Mouse (Mus musculus) heart, embryonic 11.5 days (tissue): Measurements from ENCODE around the gene Gh. TPM values are rescaled to one million over a fixed set of nuclear protein-coding genes. Genes with fewer than 3 reads are reported as not detected.

Experiments used
- ATAC-seq: fragments of 200-750 bp; cut with Nextera tagmentation; replicated peaks from 2 replicates; pipeline ENCODE4 v1.8.0; 2017; ENCODE audit warnings: moderate library complexity; ENCODE audit not compliant: insufficient number of reproducible peaks, low FRiP score, low TSS enrichment
- H3K27ac ChIP-seq: fragments of 300-500 bp; sonication (generic); 2 replicates; pipeline ENCODE4 v1.5.1; 2014; ENCODE audit warnings: mild to moderate bottlenecking, low read depth, low read length
- H3K27me3 ChIP-seq: fragments of 300-500 bp; sonication (generic); 2 replicates; pipeline ENCODE4 v1.6.1; 2014; ENCODE audit warnings: mild to moderate bottlenecking, low read length, mixed read lengths; ENCODE audit not compliant: control insufficient read depth, insufficient read depth
- H3K36me3 ChIP-seq: fragments of 300-500 bp; sonication (generic); 2 replicates; pipeline ENCODE4 v1.6.1; 2014; ENCODE audit warnings: mild to moderate bottlenecking, low read length, moderate library complexity, mixed read lengths; ENCODE audit not compliant: control insufficient read depth, insufficient read depth
- H3K4me1 ChIP-seq: fragments of 300-500 bp; sonication (generic); 2 replicates; pipeline ENCODE4 v1.6.1; 2014; ENCODE audit warnings: low read length; ENCODE audit not compliant: control insufficient read depth, insufficient read depth
- H3K4me2 ChIP-seq: fragments of 300-500 bp; sonication (generic); 2 replicates; pipeline ENCODE4 v1.6.1; 2014; ENCODE audit warnings: mild to moderate bottlenecking, moderate library complexity
- H3K4me3 ChIP-seq: fragments of 300-500 bp; sonication (generic); 2 replicates; pipeline ENCODE4 v1.5.1; 2014; ENCODE audit warnings: low read depth, low read length
- H3K9ac ChIP-seq: fragments of 300-500 bp; sonication (generic); 2 replicates; pipeline ENCODE4 v1.6.1; 2014; ENCODE audit warnings: mild to moderate bottlenecking, low read depth, low read length, moderate library complexity
- H3K9me3 ChIP-seq: fragments of 300-500 bp; sonication (generic); replicated peaks from 2 replicates; pipeline ENCODE4 v1.6.1; 2016; ENCODE audit warnings: low read length; ENCODE audit not compliant: control insufficient read depth
- WGBS: fragments of 180-500 bp; shearing (Covaris S2); extraction: QIAGEN DNeasy Blood & Tissue Kit; methylation state at CpG from one replicate; pipeline ENCODE4 v1.1.7; 2014; ENCODE audit not compliant: insufficient replicate concordance; 5-methylcytosine and 5-hydroxymethylcytosine counted together
- polyA plus RNA-seq: library from polyadenylated mRNA; unstranded; fragments of >200 nt; fragmentation: Nextera tagmentation; extraction: Ambion mirVana; gene quantifications from 2 replicates; pipeline ENCODE4 v1.2.1, GENCODE M21; 2014

Gene Gh
- polyA plus RNA-seq, 1 experiment from 2014 or later: not detected

GRCm38 (mm10) chr11:106284126-106284525 lies 17.5 kb downstream of the Gh start:
- H3K4me2 ChIP-seq: no peak overlapping the region
- no peak overlapping the region for H3K27ac ChIP-seq
- H3K9me3 ChIP-seq: no peaks in the 10 kb centered on the region
- no peak overlapping the region for H3K9ac ChIP-seq
- H3K4me1 ChIP-seq: no peaks in the 10 kb centered on the region
- H3K4me3 ChIP-seq: no peak overlapping the region
- 65% methylated on average over 8 of the region's 8 CpGs for WGBS
- H3K36me3 ChIP-seq: no peaks in the 10 kb centered on the region
- no peak for ATAC-seq
- no peaks in the 10 kb centered on the region for H3K27me3 ChIP-seq

GRCm38 (mm10) chr11:106283371-106283770 lies 18.3 kb downstream of the Gh start:
- Histone ChIP-seq H3K9ac (no peak overlapping the region), H3K36me3 (no peaks in the 10 kb centered on the region), H3K4me3 (no peak overlapping the region), H3K4me1 (no peaks in the 10 kb centered on the region), H3K27me3 (no peaks in the 10 kb centered on the region), H3K9me3 (no peaks in the 10 kb centered on the region), H3K27ac (no peak overlapping the region), H3K4me2 (no peak overlapping the region)
- WGBS: 74% methylated on average over 4 of the region's 4 CpGs
- no peak for ATAC-seq

- no peaks in the 10 kb centered on the region for H3K4me1 ChIP-seq
- no peak overlapping the region for H3K4me2 ChIP-seq
- no peaks in the 10 kb centered on the region for H3K27me3 ChIP-seq
- no peak overlapping the region for H3K4me3 ChIP-seq
- WGBS: 81% methylated on average over 6 of the region's 6 CpGs
- no peaks in the 10 kb centered on the region for H3K9me3 ChIP-seq
- H3K27ac ChIP-seq: no peak overlapping the region
- ATAC-seq: no peak
- H3K9ac ChIP-seq: no peak overlapping the region
- no peaks in the 10 kb centered on the region for H3K36me3 ChIP-seq
Measured at GRCm38 (mm10) chr11:106282452-106282851, 19.2 kb downstream of the Gh start.

DNA sequence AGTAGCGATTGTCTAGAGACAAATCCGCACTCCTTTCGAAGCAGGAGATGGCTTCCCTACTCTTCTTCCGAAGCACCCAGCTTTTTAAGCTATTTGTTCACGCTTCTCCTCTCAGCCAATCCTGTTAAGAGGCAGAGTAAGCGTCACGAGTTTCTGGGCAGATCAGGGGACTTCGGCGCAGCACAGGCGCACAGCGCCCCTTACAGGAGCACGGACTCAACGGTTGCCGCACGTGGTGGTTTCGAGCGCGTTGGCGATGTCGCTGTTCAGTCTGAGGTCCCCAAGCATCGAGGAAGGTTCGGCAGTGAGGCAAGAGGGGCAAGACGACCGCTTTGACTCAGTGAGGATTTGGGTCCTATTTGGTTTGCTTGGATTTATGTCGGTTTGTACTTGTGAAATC lies 25.2 kb downstream of the Gh start, which contains the start of gene Tcam1:
Gene Tcam1 (plus strand): TSS at position 219 of the 400 bp plus-strand sequence.
- H3K4me3 ChIP-seq: no peak within 1 kb of the TSS
- 0 out of 2 replicates have a peak, but pooled peaks have one; percentile 31 for ATAC-seq
- H3K4me2 ChIP-seq: peak within 1 kb of the TSS; percentile 17
- WGBS: 6% methylated on average over 25 of the region's 25 CpGs
- no peaks in the 10 kb centered on the region for H3K9me3 ChIP-seq
- no peak within 1 kb of the TSS for H3K9ac ChIP-seq
- no peaks in the 10 kb centered on the region for H3K27me3 ChIP-seq
- no peaks in the 10 kb centered on the region for H3K36me3 ChIP-seq
- peaks cover 10% of the 10 kb centered on the region for H3K4me1 ChIP-seq
- H3K27ac ChIP-seq: no peak within 1 kb of the TSS

DNA sequence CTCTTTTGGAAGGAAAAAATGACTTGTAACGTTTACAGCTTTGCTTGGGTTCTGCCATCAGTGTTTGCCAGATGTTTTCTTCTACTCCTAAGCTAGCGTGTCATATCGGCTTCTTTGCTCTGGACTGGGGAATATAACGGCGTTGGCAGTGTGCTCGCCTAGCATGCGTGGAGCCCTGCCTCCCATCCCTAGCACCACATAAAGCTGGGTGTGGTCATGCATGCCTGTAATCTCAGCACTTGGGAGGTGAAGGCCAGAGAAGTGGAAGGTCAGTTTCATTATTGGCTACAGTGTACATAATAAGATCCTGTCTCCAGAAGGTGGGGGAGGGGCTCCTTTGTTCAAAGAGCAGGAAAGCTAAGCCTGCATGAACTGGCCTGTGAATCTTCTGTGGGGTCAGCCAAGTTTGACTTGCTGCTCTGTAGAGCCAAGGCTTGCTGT lies 26.7 kb downstream of the Gh start:
- Histone ChIP-seq H3K27ac (no peak overlapping the region), H3K9ac (no peak overlapping the region), H3K4me2 (no peak overlapping the region), H3K4me3 (no peak overlapping the region), H3K27me3 (no peaks in the 10 kb centered on the region), H3K4me1 (peaks cover 16% of the 10 kb centered on the region), H3K36me3 (no peaks in the 10 kb centered on the region; the same call in 1 of the 2 replicates), H3K9me3 (no peaks in the 10 kb centered on the region)
- 80% methylated on average over 7 of the region's 7 CpGs for WGBS
- ATAC-seq: no peak

- peaks cover 16% of the 10 kb centered on the region for H3K4me1 ChIP-seq
- no peak overlapping the region for H3K4me2 ChIP-seq
- no peaks in the 10 kb centered on the region for H3K27me3 ChIP-seq
- H3K4me3 ChIP-seq: no peak overlapping the region
- no peaks in the 10 kb centered on the region for H3K9me3 ChIP-seq
- 79% methylated on average over 1 of the region's 1 CpGs for WGBS
- no peak for ATAC-seq
- H3K36me3 ChIP-seq: no peaks in the 10 kb centered on the region; the same call in 1 of the 2 replicates
- H3K9ac ChIP-seq: no peak overlapping the region
- H3K27ac ChIP-seq: no peak overlapping the region
Measured at GRCm38 (mm10) chr11:106274374-106274773, 27.3 kb downstream of the Gh start.

DNA sequence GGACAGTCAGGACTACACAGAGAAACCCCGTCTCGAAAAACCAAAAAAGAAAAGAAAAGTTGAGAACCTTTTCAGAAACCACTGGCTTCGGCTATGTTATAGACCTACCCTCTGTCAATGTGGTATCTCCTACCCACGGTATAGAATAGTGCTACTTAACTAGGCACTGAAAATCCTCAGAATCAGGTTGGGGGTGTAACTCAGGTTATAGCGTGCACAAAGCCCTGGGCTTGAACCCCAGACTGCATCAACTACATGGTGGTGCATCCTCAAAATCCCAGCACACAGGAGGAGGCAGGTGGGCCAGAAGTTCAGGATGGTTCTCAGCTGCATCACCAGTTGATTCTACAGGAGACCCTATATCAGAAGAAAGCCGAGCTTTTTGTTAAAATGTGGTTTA lies 27.9 kb downstream of the Gh start:
- Histone ChIP-seq H3K4me2 (peak overlapping the region; percentile 77), H3K36me3 (no peaks in the 10 kb centered on the region; the same call in 1 of the 2 replicates), H3K9ac (no peak overlapping the region), H3K9me3 (no peaks in the 10 kb centered on the region), H3K27me3 (no peaks in the 10 kb centered on the region), H3K4me1 (peaks cover 22% of the 10 kb centered on the region), H3K4me3 (no peak overlapping the region; the same call in 1 of the 2 replicates), H3K27ac (no peak overlapping the region)
- ATAC-seq: no peak
- WGBS: 90% methylated on average over 6 of the region's 6 CpGs

DNA sequence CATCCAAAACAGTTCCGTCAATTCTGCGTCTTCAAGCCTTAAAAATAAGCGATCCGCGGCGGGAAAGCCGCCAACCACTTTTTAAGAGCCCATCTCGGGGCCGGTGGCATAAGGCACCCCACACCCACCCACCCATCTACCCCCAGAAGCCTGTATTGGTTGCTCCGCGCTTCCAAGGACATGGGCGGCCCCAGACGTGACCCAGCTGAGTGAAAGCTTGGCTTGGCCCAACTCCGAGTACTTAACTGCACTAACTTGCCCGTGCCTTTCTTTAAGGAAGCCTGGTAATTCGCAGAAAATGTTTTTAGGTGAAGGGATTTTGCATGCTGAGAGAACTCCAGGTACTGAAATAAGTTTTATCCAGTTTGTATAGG lies 28.4 kb downstream of the Gh start:
- Histone ChIP-seq H3K9ac (peak overlapping the region; percentile 72), H3K36me3 (no peaks in the 10 kb centered on the region; the same call in 1 of the 2 replicates), H3K27me3 (no peaks in the 10 kb centered on the region), H3K27ac (peak overlapping the region; percentile 79), H3K4me1 (peaks cover 27% of the 10 kb centered on the region), H3K4me3 (peak overlapping the region; percentile 79), H3K9me3 (no peaks in the 10 kb centered on the region), H3K4me2 (peak overlapping the region; percentile 77)
- WGBS: 11% methylated on average over 16 of the region's 16 CpGs
- ATAC-seq: peak; percentile 12; the same call in 1 of the 2 replicates

- peaks cover 32% of the 10 kb centered on the region for H3K4me1 ChIP-seq
- H3K9ac ChIP-seq: peak within 1 kb of the TSS; percentile 84
- peak within 1 kb of the TSS; percentile 79 for H3K4me3 ChIP-seq
- no peaks in the 10 kb centered on the region for H3K9me3 ChIP-seq
- H3K27ac ChIP-seq: peak within 1 kb of the TSS; percentile 85
- under 1% methylated on average over 72 of the region's 72 CpGs for WGBS
- ATAC-seq: peak; percentile 90
- peak within 1 kb of the TSS; percentile 77 for H3K4me2 ChIP-seq
- no peaks in the 10 kb centered on the region for H3K27me3 ChIP-seq
- H3K36me3 ChIP-seq: no peaks in the 10 kb centered on the region; the same call in 1 of the 2 replicates
Measured at GRCm38 (mm10) chr11:106272644-106273310, 28.9 kb downstream of the Gh start, which contains the start of gene Smarcd2. Smarcd2 (minus strand) TSS chr11:106272972.
